Mouse (Mus musculus): Measurements from ENCODE around the gene Psenen.

GRCm38 (mm10) chr7:30553810-30554584 is 9.4 kb downstream of the Psenen start:
- TF ChIP-seq CTCF (IDR thresholded peaks at IDR 0.05; ENCODE audit: extremely low read depth, insufficient read depth, low read length) (no peak), POLR2A (IDR thresholded peaks at IDR 0.05; ENCODE audit: extremely low read depth, insufficient read depth, low read length) (no peak; the same call in 1 of the 2 replicates)
